Mouse (Mus musculus): ENCODE measurements around the gene Odf3l2. TPM values are rescaled to one million over a fixed set of nuclear protein-coding genes. Genes with fewer than 3 reads are reported as not detected.

The Odf3l2 gene
- total RNA-seq, 2 experiments from 2014 or later = not detected

DNA sequence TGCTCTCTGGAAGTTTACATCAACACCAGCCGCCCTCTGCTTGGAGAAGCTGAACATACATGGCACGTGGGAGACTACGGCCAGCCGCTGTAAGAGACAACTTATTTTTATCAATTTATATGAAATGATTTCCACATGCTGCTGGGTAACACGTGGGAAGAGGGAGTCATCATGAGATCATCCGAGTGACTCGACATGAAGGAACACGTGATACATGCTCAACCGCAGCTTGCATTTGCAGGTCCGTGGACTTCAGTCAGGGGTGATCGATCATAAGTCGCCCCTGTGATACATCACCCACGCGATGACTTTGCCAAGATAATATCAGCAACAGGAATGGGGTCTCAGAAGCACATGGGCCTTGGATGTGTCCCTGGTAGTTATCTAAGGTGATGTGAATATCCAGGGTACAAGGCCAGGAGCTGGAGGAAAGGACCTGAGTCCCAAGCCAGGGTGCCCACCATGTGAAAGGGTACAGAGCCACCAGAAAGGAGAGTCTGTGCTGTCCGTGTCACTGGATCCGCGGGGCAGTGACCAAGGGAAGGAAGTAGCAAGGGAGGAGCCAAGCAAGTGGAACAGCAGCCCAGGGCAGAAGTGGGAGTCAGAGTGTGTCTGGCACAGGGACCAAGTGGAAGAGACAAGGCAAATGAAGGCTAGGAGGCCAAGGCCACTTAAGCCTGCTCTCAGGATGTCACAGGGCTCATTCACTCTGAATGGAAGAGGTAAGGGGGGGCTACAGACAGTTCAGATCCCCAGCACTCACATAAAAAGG, 12.3 kb downstream of the Odf3l2 start:
- no peak for DNase-seq

DNA sequence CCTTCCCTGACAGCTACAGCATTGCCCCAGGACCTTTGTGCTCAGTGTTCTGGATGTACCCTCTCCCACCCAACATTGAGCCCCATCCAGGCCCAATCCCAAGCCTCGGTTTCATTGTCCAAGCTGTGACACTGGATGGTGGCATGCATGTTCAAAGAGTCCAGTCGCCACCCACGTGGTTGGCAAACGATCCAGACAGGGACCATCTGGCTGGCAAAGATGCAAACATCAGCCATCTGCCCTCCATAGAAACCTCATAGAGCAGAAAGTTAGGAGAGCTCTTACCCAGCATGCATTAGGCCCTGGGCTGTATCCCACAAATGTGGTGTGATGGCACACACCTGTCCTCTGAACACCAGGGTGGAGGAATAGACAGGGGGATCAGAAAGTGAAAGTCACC, 14.1 kb downstream of the Odf3l2 start:
- intact Hi-C loops (cut with DNase I) = no loop called here
- no peak for DNase-seq

More for the DNA sequence above, 12.3 kb downstream of the Odf3l2 start:
- intact Hi-C loops (cut with DNase I) = no loop called here

- no peak for DNase-seq
- intact Hi-C loops (cut with DNase I) = no loop called here
These were observed 17.2 kb downstream of the Odf3l2 start for GRCm38 (mm10) chr10:79628377-79628776.

- no peak for DNase-seq
- intact Hi-C loops (cut with DNase I) = no loop called here
These were observed 19.4 kb downstream of the Odf3l2 start for GRCm38 (mm10) chr10:79626156-79626555.

- DNase-seq = no peak
- intact Hi-C loops (cut with DNase I) = no loop called here
These were observed 20.1 kb downstream of the Odf3l2 start for GRCm38 (mm10) chr10:79625398-79625797.

DNA sequence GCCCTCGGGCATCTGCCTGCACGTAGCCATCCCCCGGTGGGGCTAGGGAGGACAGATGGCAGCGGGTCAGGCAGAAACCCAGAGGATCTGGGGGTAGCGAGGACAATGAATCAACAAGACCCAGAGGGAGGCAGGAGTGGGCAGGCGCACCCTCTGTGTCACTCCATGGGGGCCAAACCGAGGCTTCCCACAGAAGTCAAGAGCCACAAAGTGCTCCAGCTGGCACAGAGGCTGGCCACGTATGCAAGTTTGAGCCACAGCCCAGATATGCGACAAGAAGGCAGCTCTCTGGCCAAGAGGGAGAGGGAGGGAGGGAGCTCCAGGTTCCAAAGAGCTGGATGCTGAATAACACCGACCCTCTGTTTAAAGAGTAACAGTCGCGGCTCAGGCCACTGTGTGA, 21.6 kb downstream of the Odf3l2 start:
- intact Hi-C loops (cut with DNase I) = no loop called here
- peak; percentile 65 to 72 for DNase-seq

- no peak for DNase-seq
- intact Hi-C loops (cut with DNase I) = no loop called here
These were observed 29.2 kb downstream of the Odf3l2 start for GRCm38 (mm10) chr10:79616376-79616775.

DNA sequence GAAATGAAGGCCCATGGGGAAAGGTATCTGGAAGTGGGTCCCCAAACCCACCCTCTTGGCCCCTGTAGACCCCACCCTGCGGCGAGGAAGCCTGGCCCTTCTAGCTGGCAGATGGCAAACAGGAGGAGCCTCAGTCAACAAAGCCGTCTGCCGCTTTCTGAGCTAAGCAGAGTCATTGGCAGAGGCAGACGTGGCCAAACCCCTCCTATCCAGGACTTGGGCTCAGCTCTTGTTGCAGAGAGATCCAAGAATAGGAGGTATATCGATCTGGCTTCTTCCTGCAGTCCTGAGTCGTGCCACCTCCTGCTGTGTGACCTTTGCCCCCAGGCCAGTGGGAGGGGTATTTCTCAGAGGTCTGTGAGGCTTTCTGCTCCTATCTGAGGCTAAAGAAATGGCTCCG, 29.7 kb downstream of the Odf3l2 start:
- DNase-seq = no peak
- intact Hi-C loops (cut with DNase I) = no loop called here

GRCm38 (mm10) chr10:79614305-79614643, 31.3 kb downstream of the Odf3l2 start:
- intact Hi-C loops (cut with DNase I) = no loop called here
- DNase-seq = no peak

GRCm38 (mm10) chr10:79613578-79614304, 31.8 kb downstream of the Odf3l2 start, which contains the start of gene C2cd4c:
Gene C2cd4c (minus strand): TSS chr10:79614025.
- DNase-seq = peak; percentile 41 to 47
- intact Hi-C loops (cut with DNase I) = no loop called here

GRCm38 (mm10) chr10:79612192-79613135, 33.1 kb downstream of the Odf3l2 start:
- intact Hi-C loops (cut with DNase I) = no loop called here
- DNase-seq = peak in 1 of 2 experiments; percentile 19

DNA sequence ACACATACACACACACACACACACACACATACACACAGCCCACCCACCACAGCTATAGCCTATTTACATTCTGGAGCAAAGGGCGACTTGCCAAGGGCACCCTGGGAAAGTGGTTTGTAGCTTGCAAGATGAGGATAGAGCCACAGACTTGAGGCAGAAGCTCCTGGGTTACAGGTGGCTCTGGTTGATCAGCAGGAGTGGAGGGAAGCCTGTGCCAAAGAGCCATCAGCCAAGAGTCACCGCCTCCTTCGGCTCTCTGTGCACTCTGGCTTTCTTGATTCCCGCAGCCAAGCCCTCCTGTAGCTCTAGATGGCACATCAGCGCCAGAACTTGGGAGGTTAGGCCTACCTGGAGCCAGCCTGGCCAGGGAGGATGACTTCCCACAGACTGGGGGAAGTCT, 34.2 kb downstream of the Odf3l2 start:
- DNase-seq = no peak
- intact Hi-C loops (cut with DNase I) = no loop called here

GRCm38 (mm10) chr10:79609276-79609675, 36.3 kb downstream of the Odf3l2 start:
- intact Hi-C loops (cut with DNase I) = no loop called here
- DNase-seq = no peak

DNA sequence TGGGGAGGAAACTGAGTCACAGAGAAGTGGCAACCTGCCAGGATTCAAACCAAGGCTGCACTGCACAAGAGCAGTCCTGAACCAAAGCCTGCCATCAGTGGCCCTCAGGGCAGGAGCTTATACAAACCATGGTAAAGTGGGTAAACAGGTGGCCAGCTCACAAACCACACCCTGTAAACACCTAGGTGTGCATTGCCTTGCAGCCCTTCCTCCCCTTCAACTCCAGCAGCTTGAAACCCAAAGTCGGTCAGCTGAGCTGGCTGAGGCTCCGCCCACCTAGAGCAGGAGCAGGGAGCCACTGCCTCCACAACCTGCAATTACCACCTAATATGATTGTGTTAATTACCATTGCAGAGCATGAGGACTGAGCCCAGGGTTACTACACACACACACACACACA, 37.6 kb downstream of the Odf3l2 start:
- no peak for DNase-seq
- intact Hi-C loops (cut with DNase I) = no loop called here

GRCm38 (mm10) chr10:79606537-79606936, 39.0 kb downstream of the Odf3l2 start:
- intact Hi-C loops (cut with DNase I) = no loop called here
- DNase-seq = no peak

DNA sequence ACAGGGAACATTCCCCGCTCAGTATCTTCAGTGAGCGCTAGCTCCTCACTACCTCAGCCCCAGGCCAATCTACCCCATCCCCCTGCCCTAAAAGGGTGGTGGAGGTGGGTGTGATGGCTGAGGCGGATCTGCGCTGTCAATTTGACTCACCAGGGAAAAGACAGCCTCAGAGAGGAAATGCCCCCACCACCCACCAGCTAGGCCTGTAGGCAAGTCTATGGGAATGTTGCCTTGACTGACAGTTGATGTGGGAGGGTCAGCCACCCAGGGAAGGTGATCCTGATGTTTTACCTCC, 47.7 kb downstream of the Odf3l2 start:
- intact Hi-C loops (cut with DNase I) = loop anchor here (10.0 kb wide), 1 partner anchor 187 kb away; no protein-coding TSS in a partner anchor
- DNase-seq = no peak

DNA sequence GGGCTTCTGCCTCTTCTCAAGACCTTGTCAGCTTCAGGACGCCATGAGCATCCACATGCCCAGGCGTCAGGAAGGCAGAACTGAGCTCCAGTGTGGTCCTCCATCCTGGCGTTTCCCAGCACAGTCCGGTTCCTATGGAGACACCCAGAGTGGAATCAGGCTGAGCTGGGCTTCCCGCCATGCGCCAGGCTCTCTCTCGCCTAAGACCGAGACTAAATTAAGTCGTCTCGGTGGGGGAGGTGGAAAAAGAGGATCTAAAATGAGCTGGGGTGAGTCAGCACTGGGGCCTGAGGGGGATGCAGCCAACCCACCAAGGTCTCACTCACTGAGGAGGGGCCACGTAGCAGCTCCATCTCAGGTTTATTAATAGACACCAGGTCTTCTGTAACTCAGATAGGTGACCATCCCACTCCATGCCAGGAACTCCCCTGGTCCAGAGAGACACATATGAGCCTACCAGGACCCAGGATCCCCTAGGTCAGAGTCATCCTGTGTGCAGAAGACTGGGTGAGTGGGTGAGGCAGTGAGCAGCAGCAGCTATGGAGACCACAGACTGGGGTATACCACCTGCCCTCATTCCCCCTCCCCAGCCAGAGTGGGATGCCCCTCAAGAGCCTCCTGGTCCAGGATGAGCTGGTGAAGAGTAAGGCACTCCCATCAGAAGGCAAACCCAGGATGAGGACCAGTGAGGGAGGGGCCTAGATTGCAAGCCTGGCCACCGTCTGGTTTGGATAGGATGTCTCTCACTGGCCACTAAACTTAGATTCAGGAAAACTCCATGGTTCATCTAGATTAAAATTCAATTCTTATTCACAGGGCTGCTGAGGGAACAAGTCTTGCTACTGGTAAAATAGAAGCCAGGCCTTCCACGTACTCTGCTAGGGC, 48.2 kb downstream of the Odf3l2 start:
- intact Hi-C loops (cut with DNase I) = loop anchor here (10.0 kb wide), 1 partner anchor 188 kb away; no protein-coding TSS in a partner anchor
- no peak for DNase-seq

DNA sequence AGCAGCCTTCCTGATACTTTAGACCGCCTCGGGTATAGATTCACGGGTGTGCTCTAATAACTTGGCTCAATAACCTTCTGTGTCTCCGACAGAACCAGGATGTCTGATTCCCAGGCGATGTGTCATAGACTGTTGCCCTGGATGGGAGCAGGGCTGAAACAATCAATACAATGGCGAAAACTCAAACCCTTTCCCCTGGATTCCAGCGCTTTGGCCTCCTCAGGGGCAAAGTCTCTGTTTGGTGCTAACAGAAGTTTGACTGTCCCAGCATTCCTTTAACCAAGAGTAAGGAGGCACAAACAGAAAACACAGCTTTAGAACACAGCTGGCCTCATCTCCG, 50.0 kb downstream of the Odf3l2 start:
- DNase-seq = no peak

DNA sequence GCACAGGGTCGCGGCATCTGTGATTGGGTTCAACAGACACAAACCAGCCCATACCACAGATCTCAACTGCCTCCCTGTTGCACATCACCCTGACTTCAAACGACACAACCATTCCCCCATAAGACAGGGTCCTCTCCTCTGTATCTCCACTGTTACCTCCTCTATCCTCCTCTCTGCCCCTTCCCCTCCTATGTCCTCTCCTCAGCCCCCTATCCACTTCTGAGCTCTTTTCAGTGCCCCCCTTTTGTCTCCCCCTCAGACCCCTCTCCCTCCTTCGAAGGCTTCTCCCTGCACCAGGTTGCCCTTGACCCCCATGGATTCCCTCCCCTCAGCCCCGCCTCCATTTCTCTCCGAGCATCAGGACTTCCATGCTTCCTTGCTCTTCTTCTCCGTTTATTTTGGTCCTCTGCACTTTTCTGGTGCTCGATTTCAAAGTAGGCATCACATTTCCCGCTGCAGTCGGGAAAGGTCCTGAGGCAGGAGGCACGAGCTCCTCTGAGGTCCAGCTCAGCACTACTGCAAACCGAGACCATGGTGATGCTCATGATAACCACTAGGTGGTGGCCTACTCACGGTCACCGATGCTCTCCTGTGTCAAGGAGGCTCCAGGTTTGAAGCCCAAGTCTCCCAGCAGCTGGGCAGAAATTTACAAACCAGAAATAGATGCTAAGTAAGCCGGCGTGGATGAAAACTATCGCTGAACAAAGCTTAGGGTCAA, 50.5 kb downstream of the Odf3l2 start:
- intact Hi-C loops (cut with DNase I) = loop anchor here (1.0 to 10.0 kb wide), 3 partner anchors 54 to 190 kb away; no protein-coding TSS in a partner anchor
- peak; percentile 67 to 80 for DNase-seq

More for the DNA sequence above, 50.0 kb downstream of the Odf3l2 start:
- intact Hi-C loops (cut with DNase I) = loop anchor here (1.0 to 10.0 kb wide), 3 partner anchors 54 to 189 kb away; no protein-coding TSS in a partner anchor

All from heart, postnatal 10 days (tissue).